Mouse (Mus musculus) midbrain, embryonic 14.5 days (tissue): ENCODE measurements around the gene Fra10ac1. TPM values are rescaled to one million over a fixed set of nuclear protein-coding genes. Genes with fewer than 3 reads are reported as not detected.

Source experiments
- ATAC-seq: fragments of 200-750 bp; cut with Nextera tagmentation; 2 replicates; pipeline ENCODE4 v1.8.0; 2017; ENCODE audit warnings: moderate number of reproducible peaks, moderate library complexity; ENCODE audit not compliant: low FRiP score, low TSS enrichment
- DNase-seq: peaks from one replicate; pipeline ENCODE4 v3.0.0-alpha.2; 2015
- H3K27ac ChIP-seq: fragments of 300-500 bp; sonication (generic); replicated peaks from 2 replicates; pipeline ENCODE4 v1.5.1; 2014; ENCODE audit warnings: mild to moderate bottlenecking, low read depth, low read length, moderate library complexity
- H3K27me3 ChIP-seq: fragments of 300-500 bp; sonication (generic); 2 replicates; pipeline ENCODE4 v1.6.1; 2014; ENCODE audit warnings: low read length, control low read depth, mixed read lengths; ENCODE audit not compliant: control insufficient read depth, insufficient read depth
- H3K36me3 ChIP-seq: fragments of 300-500 bp; sonication (generic); 2 replicates; pipeline ENCODE4 v1.6.1; 2014; ENCODE audit warnings: low read length, control low read depth; ENCODE audit not compliant: control insufficient read depth, insufficient read depth
- H3K4me1 ChIP-seq: fragments of 300-500 bp; sonication (generic); 2 replicates; pipeline ENCODE4 v1.6.1; 2014; ENCODE audit warnings: mild to moderate bottlenecking, antibody characterized with exemption, low read length, control low read depth; ENCODE audit not compliant: control insufficient read depth, insufficient read depth
- H3K4me2 ChIP-seq: fragments of 300-500 bp; sonication (generic); 2 replicates; pipeline ENCODE4 v1.6.1; 2014; ENCODE audit warnings: mild to moderate bottlenecking, low read length, moderate library complexity
- H3K4me3 ChIP-seq: fragments of 300-500 bp; sonication (generic); replicated peaks from 2 replicates; pipeline ENCODE4 v1.5.1; 2014; ENCODE audit warnings: low read depth, low read length
- H3K9ac ChIP-seq: fragments of 300-500 bp; sonication (generic); replicated peaks from 2 replicates; pipeline ENCODE4 v1.6.1; 2014; ENCODE audit warnings: mild to moderate bottlenecking, low read length, moderate library complexity
- H3K9me3 ChIP-seq: fragments of 300-500 bp; sonication (generic); 2 replicates; pipeline ENCODE4 v1.6.1; 2016; ENCODE audit warnings: low read length, control low read depth, mixed read lengths; ENCODE audit not compliant: control insufficient read depth
- WGBS: fragments of 180-500 bp; shearing (Covaris S2); extraction: QIAGEN DNeasy Blood & Tissue Kit; methylation state at CpG from one replicate; pipeline ENCODE4 v1.1.7; 2014; 5-methylcytosine and 5-hydroxymethylcytosine counted together
- polyA plus RNA-seq: library from polyadenylated mRNA; unstranded; fragments of >200 nt; fragmentation: Nextera tagmentation; extraction: Ambion mirVana; gene quantifications from 2 replicates; pipeline ENCODE4 v1.2.1, GENCODE M21; 2014

Fra10ac1 gene
- 40.3 and 41.0 TPM in 2 replicates for polyA plus RNA-seq

DNA sequence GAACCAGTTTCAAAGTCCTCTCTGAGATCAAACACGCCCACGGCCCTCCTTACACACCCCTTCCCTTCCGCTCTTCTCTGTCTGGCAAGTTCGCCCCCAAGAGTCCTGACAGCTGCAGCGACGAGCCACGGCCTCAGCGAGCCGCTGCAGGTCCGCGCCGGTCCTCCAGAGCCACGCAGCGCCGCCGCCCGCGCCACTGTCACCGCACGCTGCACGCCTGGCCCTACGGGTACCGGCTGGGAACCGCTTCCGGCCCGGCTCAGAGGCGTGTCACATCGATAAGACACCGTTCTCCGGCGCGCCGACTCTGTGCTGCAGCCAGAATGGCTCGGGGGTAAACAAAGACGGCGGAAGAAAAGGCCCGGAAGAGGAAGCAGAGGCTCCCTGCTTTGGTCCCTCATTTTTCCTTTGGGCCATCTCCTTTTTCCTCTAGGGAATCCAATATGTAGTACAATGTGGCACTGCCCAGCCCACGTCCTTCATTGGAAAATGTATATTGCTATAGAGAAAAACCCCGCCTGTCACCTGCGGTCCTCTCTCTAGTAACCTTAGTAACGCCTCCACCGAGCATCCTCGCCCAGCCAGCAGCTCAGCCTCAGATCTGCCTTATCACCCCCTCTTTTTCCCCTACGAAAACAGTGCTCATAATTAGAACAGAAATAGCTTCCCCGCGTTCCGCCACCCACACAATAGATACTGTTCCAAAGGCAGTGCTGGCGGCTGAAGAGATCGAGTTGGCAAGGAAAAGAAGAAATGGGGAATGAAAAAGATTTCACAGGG is at the start of gene Fra10ac1:
TSS of gene Fra10ac1 (minus strand) at position 252 of the 780 bp plus-strand sequence.
- no peaks in the 10 kb centered on the region for H3K27me3 ChIP-seq
- ATAC-seq: peak; percentile 97

GRCm38 (mm10) chr19:38271071-38271470 is 47.1 kb upstream of the Fra10ac1 start:
- Histone ChIP-seq H3K27ac (no peak overlapping the region), H3K4me1 (0 out of 2 replicates have a peak, but pooled peaks cover under 1% of the 10 kb centered on the region), H3K4me3 (no peak overlapping the region), H3K27me3 (no peaks in the 10 kb centered on the region; the same call in 1 of the 2 replicates), H3K9ac (no peak overlapping the region), H3K4me2 (no peak overlapping the region), H3K36me3 (no peaks in the 10 kb centered on the region), H3K9me3 (no peaks in the 10 kb centered on the region)
- DNase-seq (no peak), ATAC-seq (no peak)
- 44% methylated on average over 6 of the region's 6 CpGs for WGBS

More for the DNA sequence above, at the start of gene Fra10ac1:
- peak; percentile 95 for DNase-seq
- H3K4me1 ChIP-seq: peaks cover 8% of the 10 kb centered on the region; the same call in 1 of the 2 replicates
- no peaks in the 10 kb centered on the region for H3K9me3 ChIP-seq
- H3K27ac ChIP-seq: peak within 1 kb of the TSS; percentile 97
- H3K4me3 ChIP-seq: peak within 1 kb of the TSS; percentile 47
- 0 out of 2 replicates have a peak, but pooled peaks cover 4% of the 10 kb centered on the region for H3K36me3 ChIP-seq
- peak within 1 kb of the TSS; percentile 79 for H3K4me2 ChIP-seq
- peak within 1 kb of the TSS; percentile 75 for H3K9ac ChIP-seq
- under 1% methylated on average over 49 of the region's 49 CpGs for WGBS

DNA sequence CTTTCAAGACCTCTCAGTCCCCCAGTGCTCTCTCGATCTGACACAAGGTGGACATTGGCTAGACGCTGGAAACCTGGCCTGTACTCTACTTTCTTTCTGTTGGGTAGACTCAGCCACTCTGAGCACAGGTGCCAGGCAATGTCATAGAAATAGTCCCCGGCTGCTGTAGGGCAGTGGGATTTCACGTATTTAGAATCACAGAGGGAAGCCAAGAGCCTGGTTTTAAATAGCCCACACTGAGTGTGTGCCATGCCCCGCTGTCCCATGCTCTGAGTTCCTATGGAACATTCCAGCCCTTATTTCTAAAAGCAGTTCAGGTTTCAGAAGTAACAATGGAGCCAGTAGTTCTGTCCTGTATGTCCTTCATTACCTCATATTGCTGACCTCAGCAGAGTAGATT is 43.5 kb upstream of the Fra10ac1 start:
- no peak overlapping the region for H3K4me2 ChIP-seq
- no peaks in the 10 kb centered on the region for H3K36me3 ChIP-seq
- WGBS: 82% methylated on average over 5 of the region's 5 CpGs
- no peaks in the 10 kb centered on the region; the same call in 1 of the 2 replicates for H3K27me3 ChIP-seq
- H3K9me3 ChIP-seq: no peaks in the 10 kb centered on the region
- no peak overlapping the region for H3K27ac ChIP-seq
- 0 out of 2 replicates have a peak, but pooled peaks cover 6% of the 10 kb centered on the region for H3K4me1 ChIP-seq
- DNase-seq: no peak
- H3K9ac ChIP-seq: no peak overlapping the region
- no peak overlapping the region for H3K4me3 ChIP-seq
- ATAC-seq: no peak

DNA sequence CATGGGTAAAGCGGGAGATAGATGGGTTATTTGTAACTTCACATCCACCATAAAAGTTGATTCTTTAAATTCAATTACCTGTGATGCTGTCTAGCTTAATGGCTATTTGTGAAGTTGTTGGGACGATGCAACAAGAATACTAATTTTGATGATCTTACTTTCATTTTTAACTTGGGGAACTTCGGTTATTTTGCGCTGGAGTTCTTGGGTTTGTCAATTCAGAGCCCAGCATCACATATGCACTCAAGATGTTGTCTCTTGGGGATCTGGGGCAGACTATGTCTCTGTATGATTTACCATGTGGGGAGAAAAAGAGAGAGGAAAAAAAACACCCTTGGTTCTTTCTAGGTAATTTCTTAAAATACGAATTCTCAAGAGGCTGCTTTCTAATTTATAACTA is 41.8 kb upstream of the Fra10ac1 start:
- Histone ChIP-seq H3K27ac (0 out of 2 replicates have a peak overlapping the region, but pooled peaks have one; percentile 80), H3K36me3 (no peaks in the 10 kb centered on the region), H3K4me2 (peak overlapping the region; percentile 55), H3K27me3 (no peaks in the 10 kb centered on the region; the same call in 1 of the 2 replicates), H3K9me3 (no peaks in the 10 kb centered on the region), H3K4me1 (0 out of 2 replicates have a peak, but pooled peaks cover 6% of the 10 kb centered on the region), H3K4me3 (peak overlapping the region; percentile 33), H3K9ac (peak overlapping the region; percentile 54)
- WGBS: 83% methylated on average over 5 of the region's 5 CpGs
- peak; percentile 18 for DNase-seq
- no peak for ATAC-seq

DNA sequence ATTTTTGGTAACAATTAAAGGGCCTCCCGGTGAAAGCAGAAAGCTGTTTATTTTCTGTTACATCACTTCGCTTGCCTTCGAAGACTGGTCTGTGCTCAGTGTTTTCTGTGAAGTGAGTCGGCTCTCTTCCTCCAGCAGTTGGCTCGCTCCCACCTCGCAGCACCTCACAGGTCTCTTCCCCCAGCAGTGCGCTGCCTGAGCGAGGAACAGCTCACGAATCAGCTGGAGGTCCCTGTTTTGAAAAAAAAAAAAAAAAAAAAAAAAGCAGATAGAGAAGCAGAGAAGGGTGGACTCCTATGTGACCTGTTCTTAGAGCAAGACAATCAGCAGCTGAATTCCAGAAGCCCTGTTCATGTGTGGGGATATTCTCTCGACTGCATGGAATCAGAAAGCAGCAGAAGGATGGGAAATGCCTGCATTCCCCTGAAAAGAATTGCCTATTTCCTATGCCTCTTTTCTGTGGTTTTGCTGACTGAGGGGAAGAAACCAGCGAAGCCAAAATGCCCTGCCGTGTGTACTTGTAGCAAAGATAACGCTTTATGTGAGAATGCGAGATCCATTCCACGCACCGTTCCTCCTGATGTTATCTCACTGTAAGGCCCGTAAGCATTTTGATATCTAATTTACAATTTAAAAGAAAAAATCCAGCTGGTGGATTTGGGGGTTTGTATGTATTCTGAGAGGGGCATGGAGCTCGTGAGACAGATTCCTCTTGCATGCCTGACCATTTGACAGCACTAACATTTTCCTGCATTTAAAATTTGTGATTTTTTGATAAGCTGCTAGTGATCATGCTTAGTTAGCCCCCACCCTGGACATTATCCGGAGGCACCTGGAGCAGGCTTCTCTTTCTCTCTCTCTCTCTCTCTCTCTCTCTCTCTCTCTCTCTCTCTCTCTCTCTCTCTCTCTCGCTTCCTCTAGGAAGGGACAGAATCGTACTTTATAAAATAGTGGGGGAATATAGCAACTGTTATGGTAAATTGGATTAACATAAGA is 40.8 kb upstream of the Fra10ac1 start, which contains the start of gene Lgi1:
TSS of gene Lgi1 (plus strand) at position 32 of the 996 bp plus-strand sequence.
- 0 out of 2 replicates have a peak, but pooled peaks cover 6% of the 10 kb centered on the region for H3K4me1 ChIP-seq
- ATAC-seq (no peak), DNase-seq (peak; percentile 78)
- no peaks in the 10 kb centered on the region for H3K36me3 ChIP-seq
- peak within 1 kb of the TSS; percentile 54 for H3K9ac ChIP-seq
- H3K4me2 ChIP-seq: peak within 1 kb of the TSS; percentile 55
- WGBS: 10% methylated on average over 21 of the region's 21 CpGs
- no peaks in the 10 kb centered on the region; the same call in 1 of the 2 replicates for H3K27me3 ChIP-seq
- H3K27ac ChIP-seq: peak within 1 kb of the TSS; percentile 80
- peak within 1 kb of the TSS; percentile 33 for H3K4me3 ChIP-seq
- H3K9me3 ChIP-seq: no peaks in the 10 kb centered on the region

DNA sequence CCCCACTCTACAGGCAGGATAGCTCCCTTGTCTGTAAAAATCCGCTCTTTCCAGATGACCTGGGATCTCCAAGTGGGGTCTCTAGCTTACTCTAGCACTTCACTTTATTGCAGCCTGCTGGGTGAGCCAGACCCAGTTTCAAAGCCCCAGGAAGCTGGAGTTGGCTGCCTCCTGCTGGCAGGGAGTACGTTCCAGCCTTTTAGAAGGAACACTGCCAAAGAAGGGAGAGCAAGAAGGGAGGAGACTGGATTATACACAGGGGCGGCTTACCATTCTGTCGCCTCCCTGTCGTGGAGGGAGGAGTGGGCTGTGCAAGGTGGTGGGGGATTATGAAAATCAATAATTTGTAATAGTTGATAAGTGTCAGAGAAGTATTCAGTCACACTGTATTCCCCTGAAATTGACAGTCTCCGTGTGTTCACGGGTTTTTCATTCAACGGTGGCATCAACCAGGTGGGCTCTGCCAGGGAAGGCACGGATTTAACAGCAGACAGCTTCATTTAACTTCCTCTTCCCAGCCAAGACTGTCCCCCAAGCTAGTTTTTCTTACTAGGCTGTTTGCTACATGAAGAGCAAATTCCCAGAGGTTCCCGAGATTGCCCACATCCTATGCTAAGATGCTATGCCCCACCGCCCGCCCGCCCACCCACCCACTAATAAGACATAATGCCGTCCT is 40.0 kb upstream of the Fra10ac1 start:
- peak; percentile 79 for DNase-seq
- Histone ChIP-seq H3K9me3 (no peaks in the 10 kb centered on the region), H3K9ac (peak overlapping the region; percentile 54), H3K27ac (peak overlapping the region; percentile 80), H3K4me3 (peak overlapping the region; percentile 33), H3K4me2 (peak overlapping the region; percentile 55), H3K4me1 (0 out of 2 replicates have a peak, but pooled peaks cover 6% of the 10 kb centered on the region), H3K27me3 (no peaks in the 10 kb centered on the region; the same call in 1 of the 2 replicates), H3K36me3 (no peaks in the 10 kb centered on the region)
- WGBS: 11% methylated on average over 14 of the region's 14 CpGs
- peak; percentile 70 for ATAC-seq

DNA sequence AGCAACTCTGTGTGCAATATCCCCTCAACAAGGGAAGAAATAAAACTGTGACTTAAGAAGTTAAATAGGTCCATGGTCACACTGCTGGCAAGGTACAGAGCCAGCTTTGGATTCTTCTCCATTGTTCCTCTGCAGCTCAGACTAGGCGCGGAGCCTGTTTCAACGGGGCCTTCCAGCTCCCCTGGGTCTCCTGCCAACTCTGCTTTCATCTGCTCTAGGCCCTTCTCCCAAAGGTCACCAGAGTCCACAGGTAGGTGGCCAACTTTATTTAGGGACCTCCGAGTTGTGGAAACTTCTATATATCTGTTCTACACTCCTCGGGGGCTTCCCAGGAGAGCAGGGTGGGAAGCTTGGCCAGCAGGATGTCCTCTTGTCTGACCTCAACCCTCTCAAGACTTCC is 37.4 kb upstream of the Fra10ac1 start:
- no peak for ATAC-seq
- H3K4me3 ChIP-seq: no peak overlapping the region
- no peak overlapping the region for H3K4me2 ChIP-seq
- no peak overlapping the region for H3K9ac ChIP-seq
- 0 out of 2 replicates have a peak, but pooled peaks cover 6% of the 10 kb centered on the region for H3K4me1 ChIP-seq
- 85% methylated on average over 5 of the region's 5 CpGs for WGBS
- no peaks in the 10 kb centered on the region for H3K27me3 ChIP-seq
- H3K9me3 ChIP-seq: no peaks in the 10 kb centered on the region
- no peak overlapping the region for H3K27ac ChIP-seq
- no peak for DNase-seq
- no peaks in the 10 kb centered on the region for H3K36me3 ChIP-seq

DNA sequence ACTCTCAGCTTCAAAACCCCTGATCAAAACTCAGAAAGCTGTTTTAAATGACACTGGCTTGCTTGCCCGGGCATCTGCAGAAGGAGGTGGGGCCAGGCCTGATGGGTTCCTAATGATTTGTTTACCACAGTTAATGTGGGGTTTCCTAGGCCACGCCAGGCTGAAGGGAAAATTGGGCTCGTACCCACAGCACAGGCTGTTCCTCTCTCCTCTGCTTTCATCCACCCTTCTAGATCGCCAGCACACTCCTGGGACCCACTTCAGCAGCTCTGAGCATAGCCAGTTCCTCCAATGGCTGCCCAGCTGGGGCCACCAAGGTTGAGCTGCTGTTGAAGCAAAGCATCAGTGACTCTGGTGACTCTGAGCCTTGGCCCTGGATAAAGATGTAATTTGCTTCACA is 36.4 kb upstream of the Fra10ac1 start:
- Histone ChIP-seq H3K36me3 (no peaks in the 10 kb centered on the region), H3K27me3 (no peaks in the 10 kb centered on the region), H3K9ac (no peak overlapping the region), H3K4me1 (0 out of 2 replicates have a peak, but pooled peaks cover 6% of the 10 kb centered on the region), H3K4me2 (no peak overlapping the region), H3K4me3 (no peak overlapping the region), H3K9me3 (no peaks in the 10 kb centered on the region), H3K27ac (no peak overlapping the region)
- DNase-seq (no peak), ATAC-seq (no peak)
- 74% methylated on average over 4 of the region's 4 CpGs for WGBS
